Mouse (Mus musculus) layer of hippocampus, adult 18-20 months (tissue): ENCODE measurements around the gene Alg1. TPM values are rescaled to one million over a fixed set of nuclear protein-coding genes. Genes with fewer than 3 reads are reported as not detected.
A peak's percentile ranks its signal among the peaks of the same experiment; 100 is the strongest.
"Not testable (repeated sequence)": the region's sequence is repeated elsewhere in the genome, so short reads cannot be mapped to it uniquely, and the experiment has no call there.

Experiments used
- DNase-seq, 2 experiments: peaks; one replicate each; pipeline ENCODE4 v3.0.0; 2022; ENCODE audit warnings: low spot score in 2 of 2
- long read RNA-seq: library from polyadenylated mRNA; stranded (forward); transcript quantifications from one replicate; pipeline ENCODE4 v2.0.0, GENCODE M21; 2021
- total RNA-seq, 2 experiments: library from RNA; stranded (reverse); gene quantifications; 2 replicates each; pipeline ENCODE4 v1.2.3; 2021

Alg1 gene
- total RNA-seq: 10 to 100 TPM; 29.0 to 31.6 TPM
- long read RNA-seq, transcript Alg1-202 (13 exons, 1,755 nt): major isoform, 31 of 46 reads
- long read RNA-seq, partial matches to known transcripts: 5 of 46 reads
- long read RNA-seq, other reads (novel, unspliced or antisense): 10 of 46 reads

DNA sequence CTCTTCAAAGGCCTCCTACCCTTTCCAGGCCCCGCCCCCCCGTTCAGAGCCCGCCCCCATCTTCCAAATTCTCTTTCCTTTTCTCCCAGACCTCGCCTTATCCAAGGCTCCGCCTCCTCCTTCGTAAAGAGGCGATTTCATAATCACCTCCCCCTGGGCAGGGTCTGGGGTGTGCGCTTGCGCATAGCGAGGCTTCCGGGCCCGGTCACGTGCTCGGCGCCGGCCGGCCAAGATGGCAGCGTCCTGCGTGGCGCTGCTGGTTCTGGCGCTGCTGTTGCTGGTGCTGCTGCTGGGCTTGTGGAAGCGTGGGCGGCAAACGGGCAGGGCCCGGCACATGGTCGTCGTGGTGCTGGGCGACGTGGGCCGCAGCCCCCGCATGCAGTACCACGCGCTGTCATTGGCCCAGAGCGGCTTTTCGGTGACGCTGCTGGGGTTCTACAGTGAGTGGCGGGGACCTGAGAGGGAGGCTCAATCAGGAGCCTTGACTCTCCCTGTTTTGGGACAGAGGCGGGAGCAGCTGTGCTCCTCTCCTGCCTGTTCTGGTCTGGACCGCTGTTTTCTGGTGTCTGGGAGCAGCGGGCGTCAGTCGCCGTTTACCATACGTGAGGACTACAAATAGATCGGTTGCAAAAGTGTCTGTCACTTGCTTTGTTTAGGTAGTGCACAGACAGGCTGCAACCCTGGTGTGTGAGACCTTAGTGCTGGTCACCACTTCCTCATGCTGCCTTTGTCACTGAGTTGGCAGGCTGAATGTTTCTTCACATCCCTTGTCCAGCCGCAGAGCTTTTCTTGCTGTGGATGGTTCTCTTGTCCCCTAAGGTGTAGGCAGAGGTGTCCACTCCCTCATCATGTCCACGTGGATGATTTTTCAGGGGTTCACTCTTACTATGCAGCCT, at the start of gene Alg1:
TSS of gene Alg1 (plus strand) at position 204 of the 896 bp plus-strand sequence.
- DNase-seq: peak; percentile 91 to 95

DNA sequence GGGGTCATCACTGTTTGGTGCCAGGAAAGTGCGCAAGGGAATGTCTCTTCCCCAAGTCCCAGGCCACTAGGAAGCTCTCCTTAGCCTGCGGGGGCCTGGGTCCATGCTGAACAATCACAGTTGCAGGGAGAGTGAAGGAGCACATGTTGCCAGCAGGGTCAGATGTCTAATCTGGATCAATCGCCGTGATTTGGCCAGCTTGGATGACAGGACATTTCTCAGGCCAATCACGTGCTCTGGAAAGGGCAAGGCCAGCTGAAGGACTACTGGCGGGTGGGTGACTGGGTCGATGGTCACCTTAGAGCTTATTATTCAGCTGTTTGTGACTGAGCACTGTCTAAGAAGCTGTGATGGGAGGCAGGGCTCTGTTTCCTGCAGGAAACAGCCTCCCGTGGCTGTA, 49.3 kb upstream of the Alg1 start:
- no peak for DNase-seq

DNA sequence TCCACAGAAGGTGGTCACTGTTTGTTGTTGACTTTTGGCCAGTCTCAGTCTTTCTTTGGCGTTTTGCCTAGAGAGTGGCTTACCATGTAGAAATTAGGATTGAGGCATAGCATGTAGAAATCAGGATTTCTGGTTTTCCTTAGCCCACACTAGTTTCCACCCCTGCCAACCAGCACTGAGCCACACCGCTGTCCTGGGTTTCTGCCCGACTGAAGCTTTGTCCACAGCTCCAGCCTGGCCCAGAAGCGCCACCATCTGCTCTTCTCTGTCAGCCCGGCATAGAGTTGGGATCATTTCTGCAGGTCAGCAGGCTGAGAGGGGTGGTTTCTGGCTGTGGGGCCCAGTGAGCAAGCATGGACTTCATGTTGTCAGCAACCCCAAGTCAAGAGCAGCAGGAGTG, 48.5 kb upstream of the Alg1 start:
- no peak for DNase-seq

DNA sequence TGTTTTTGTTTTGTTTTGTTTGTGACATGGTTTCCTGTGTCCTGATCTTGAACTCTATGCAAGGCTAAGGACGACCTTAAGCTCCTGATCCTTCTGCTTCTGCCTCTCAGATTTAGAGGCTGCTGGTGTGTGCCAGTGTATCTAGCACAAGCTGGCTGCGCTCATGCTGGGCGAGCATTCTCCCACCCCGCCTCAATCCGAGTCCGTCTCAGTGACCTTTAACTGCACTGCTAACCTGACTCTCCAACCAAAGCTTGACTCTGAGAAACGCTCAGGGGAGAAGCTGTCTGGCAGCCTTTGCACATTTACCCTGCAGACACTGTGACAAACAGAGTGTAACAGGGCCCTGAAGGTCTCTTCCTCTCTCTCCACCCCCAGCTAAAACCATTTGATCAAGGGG, 47.7 kb upstream of the Alg1 start:
- no peak for DNase-seq

DNA sequence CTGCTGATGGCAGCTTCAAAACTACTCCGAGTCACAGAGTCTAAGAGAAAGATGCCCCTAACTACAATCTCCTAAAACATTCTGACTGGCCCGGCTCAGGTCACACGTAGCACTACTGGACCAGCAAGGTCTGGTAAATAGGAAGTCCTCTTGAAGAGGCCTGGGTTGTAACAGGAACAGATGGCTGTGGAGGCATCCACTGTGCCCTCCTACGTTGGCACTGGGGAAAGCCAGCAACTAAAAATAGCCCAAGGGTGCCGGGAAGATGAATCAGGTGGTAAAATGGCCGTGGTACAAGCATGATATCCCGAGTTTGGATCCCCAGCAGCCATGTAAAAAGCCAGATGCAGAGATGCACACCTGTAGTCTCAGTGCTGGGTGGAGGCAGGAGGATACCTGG, 47.2 kb upstream of the Alg1 start:
- DNase-seq: peak in 1 of 2 experiments; percentile 60

DNA sequence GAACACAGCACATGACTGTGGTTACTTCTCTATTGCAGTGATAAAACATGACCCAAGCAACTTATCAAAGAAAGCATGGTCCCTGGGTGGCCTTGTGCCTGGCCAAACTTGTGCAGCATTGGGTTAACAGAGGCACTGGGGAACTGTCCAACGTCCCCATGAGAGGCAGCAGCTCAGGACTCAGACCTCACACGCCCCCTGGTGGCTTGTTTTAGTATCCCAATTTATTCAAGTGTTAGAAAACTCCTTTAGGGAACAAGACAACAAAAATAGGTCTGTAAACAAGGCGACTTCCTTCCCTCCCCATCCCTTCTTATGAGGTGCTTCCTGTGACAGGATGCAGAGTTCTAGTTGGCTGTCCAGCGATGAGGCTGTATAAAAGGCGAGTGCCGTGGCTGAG, 38.3 kb upstream of the Alg1 start:
- DNase-seq: peak; percentile 21 to 74

DNA sequence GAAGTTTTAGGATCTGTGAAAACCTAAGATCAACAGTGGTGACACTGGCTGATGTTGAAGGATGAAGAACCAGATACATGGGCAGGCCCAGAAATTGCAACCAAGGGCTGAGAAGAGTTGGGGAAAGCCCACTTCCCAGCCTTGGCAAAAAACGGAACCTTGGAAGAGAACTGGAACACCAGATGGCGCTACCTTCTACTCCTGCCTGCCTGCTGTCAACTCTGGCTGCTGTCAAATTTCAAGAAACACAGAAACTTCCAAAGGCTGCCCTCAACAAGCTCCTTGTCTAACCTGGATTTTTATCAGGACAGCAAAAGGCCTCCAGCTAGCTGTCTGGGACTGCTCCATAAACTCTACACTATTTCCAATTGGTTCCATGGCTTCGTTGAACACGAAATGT, 30.7 kb upstream of the Alg1 start:
- peak; percentile 19 to 67 for DNase-seq

DNA sequence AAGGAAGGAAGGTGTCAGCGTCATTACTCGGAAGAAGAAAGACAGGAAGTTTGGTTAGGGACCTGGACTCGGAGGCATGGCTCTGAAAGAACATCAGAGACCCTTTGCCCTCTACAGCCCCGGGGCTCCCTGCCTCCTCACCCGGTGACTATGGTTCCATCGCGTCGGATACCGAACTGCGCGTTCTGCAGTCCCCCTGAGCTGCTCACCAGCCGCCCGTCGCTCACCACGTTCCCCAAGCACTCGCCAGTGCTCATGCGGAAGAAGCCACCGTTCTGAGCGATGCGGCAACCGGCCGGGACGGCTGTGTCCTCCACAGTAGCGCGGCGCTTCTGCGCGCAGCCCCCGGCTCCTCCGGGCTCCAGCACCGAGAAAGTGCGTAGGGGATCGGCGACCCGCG, 30.2 kb upstream of the Alg1 start:
- peak in 1 of 2 experiments; percentile 28 for DNase-seq

DNA sequence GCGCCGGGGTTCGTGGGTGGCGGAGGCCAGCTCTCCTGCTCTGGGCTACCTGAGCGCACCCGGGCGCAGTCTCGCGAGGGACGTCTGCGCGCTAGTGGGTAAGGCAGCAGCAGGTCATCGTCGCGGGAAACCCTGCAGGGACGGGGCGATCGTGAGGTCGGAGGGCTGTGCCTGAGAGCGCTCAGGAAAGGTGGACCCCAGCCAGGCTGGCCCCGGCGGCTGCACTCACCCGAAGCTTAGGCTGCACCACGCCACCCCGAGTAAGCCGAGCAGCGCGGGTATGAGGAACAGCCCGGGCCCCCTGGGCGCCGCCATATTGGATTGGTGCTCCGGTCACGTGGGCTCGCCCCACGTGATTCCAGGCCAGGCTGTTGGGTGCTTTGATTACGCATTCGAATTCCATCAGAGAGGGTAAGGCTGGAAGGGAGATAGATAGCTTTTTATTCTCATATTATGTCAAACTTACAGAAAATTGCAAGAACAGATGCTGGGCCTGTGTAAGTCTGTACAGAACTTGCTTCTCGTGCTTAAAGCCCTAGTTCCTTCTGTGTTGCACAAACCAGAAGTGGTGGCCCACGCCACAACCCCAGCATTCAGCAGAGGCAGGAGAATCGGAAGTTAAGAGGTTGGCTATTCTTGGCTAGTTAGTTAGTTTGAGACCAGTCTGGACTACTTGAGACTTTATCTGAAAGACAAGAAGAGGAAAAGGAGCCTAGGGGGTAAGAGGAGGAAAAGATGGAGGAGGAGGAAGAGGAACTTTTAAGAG, 29.6 kb upstream of the Alg1 start, which contains the start of gene Nagpa:
TSS of gene Nagpa (minus strand) at position 345 of the 766 bp plus-strand sequence.
- peak; percentile 61 to 87 for DNase-seq

DNA sequence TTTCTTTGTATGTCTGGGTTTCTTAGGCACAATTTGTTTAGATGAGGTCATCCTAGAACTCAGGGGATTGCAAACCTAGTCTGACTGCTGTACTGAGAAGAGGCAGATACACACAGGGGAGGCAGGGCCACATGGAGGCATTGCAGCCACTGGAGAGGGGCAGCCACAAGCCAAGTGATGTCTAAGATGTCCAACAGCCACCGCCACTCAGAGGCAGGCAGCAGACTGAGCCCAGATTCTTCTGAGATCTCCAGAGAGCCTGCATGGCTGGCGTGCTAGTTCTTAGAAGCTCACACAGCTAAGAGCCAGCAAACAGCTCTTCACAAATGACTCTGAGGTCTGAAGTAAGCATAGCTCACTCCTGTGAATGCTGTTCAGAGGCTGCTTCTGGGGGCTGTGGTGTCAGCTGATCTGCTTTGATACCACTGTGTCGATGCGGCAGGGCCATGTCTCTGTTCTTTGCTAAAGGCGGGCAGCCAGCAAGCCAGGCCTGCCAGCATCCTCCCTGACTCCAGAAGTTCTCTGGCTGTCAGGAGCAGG, 27.9 kb upstream of the Alg1 start:
- DNase-seq: no peak

DNA sequence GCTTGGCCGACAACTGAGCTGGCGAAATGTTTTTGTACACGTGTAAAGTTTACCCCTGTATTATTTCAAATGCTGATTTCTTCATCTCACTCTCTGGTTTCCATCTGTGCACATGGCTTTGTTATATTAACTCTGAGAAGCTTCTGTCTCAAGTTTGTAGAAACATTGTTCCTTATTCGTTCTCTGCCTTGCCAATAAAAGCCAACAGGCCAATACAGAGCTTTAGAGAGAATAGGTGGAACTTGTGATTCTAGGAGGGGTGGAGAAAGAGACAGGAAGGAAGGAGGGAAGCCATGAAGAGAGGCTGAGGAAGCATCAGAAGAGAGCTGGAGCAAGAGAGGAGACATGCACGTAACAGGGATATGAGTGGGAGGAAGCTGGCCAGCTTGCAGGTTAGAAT, 27.4 kb upstream of the Alg1 start:
- peak in 1 of 2 experiments; percentile 54 for DNase-seq

DNA sequence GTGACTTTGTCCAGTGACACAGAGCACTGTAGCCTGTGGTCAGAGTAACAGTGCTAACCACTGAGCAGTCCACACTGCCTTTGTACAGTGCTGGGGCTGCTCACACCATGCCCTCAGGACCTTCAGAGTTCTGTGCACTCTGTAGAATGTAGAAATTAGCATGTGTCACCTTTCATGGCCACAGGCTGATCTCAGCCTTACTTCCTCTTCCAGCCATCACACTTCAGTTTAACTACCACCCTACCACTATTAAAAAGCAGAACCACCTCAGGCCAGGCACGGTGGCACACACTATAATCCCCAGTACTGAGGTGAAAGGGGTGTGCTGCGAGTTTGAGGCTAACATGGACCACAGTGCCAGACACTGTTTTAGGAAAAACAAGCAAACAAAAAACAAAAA, 23.1 kb upstream of the Alg1 start:
- DNase-seq: no peak

DNA sequence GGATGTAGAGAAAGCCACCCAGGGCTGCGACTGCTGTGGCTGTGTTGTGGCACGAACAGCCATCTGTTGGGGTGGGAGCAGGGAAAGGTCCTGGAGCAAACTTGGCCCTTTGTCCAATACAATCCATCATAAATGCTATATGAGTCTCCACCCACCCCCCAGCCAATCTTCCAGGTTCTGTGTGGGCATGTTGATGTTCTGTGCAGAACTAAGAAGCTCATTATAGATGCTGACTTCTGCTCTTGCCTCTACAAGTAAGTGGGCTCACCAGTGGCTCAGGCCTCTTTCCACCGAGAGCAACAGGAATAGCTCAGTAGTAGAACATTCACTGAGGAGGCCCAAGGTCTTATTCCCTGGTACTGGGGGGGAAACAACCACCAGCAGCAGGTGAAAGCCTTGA, 21.3 kb upstream of the Alg1 start:
- no peak for DNase-seq

DNA sequence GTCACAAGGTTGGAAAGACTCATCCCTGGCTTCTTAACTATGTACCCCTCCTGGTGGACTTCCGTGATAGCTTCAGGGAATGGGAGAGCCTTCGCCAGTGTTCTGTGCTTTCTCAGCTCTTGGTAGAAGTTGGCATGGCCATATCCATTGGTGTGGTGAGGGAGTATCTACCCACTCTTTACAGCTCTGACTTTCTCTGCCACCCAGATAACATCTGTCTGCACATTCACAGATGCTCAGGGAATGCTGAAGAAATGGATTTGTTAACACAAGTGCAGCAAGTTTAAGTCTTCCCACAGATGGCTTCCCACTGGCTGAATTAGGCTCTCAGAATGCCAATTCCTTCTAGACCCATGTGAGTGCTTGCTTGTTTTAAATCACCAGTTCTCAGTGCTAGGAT, 19.3 kb upstream of the Alg1 start:
- DNase-seq: no peak

DNA sequence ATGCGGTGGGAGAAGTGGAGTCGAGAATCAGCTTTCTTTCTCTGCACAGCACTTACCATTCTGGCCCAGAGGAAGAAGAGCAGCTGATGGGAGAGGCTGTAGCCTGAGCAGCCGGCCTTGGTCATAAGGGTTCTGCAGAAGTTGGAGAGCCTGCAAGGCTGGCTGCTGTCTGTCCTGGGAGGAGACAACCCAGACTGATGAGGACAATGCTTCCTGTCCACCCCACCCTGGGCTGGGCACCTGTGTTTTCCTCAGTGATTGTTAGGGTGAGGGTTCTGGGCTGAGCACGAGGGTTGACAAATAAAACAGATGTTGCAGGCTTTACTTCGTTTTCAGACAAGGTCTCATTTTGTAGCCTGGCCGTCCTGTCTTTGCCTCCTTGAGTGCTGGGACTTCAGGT, 16.7 kb upstream of the Alg1 start:
- DNase-seq: no peak

DNA sequence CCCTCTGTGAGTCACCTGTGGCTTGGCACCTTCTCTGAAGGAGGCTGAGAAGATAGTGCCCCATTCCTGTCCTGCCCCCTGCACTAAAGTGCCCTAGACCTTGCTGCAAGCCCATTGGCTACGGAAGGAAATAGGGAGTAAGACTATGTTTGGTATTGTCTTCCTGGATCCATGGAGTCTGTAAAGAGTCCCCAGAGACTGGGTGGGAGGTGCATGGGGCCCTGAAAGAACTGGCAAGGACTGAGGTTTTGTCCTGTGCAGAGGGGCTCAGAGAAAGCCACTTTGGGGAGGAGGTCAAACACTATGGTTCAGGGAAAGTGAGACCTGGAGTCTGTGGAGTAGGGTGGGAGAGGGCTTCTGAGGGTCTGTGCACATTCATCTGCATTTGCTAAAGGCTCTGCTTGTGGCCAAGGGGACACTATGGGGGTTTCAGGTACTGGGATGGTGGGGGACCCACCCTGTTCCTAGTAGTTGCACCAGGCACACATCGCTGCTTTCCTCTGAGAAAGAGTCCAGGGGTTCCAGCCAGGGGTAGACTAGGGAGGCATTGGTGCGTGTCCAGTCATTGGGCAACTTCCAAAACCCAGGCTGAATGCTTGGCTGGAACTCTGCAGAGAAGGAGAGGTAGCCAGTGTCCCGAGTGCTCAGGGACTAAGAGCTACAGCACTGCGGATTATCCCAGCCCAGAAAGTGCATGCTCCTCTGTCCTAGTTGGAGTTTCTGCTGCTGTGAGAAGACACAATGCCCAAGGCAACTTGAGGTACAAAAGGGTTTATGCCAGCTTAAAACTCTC, 15.9 kb upstream of the Alg1 start:
- no peak for DNase-seq

DNA sequence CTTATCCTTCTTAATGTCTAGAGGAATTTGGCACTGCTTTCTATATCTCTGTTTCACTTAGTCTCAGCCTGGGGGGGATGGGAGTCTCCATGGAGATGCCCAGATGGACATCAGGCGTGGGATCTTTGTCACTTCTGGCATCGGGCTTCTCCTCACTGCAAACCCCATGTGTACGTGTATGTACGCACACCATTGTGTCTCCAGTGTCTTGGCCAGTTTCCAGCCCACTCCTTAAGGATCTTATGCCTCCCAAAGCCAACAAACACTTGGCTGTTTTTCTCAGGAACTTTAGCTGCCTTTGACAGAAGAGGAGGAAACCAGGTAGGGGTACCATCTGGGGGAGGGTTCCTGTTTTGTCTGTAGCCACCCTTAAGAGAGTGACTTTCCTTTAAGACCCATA, 12.0 kb upstream of the Alg1 start:
- no peak for DNase-seq

DNA sequence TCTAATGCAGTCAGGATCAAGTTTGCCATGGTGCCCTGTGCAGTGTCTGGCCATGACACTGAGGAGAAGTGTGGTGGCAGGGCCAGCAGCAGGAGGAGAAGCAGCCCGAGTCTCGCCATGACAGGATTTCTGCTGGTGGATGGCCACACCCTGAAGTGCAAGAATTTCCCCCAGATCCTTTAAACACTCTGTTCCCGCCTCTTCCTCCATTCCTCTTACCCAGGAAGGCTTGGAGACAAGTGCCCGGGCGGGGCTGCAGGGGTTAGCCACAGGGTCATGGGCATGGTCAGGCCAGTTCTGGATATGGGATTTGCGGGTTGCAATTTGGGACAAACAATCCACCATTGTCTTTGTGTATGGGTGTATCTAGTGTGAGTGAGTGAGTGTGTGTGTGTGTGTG, 11.3 kb upstream of the Alg1 start, which contains the start of gene AU021092:
TSS of gene AU021092 (minus strand) at position 160 of the 400 bp plus-strand sequence.
- no peak for DNase-seq

DNA sequence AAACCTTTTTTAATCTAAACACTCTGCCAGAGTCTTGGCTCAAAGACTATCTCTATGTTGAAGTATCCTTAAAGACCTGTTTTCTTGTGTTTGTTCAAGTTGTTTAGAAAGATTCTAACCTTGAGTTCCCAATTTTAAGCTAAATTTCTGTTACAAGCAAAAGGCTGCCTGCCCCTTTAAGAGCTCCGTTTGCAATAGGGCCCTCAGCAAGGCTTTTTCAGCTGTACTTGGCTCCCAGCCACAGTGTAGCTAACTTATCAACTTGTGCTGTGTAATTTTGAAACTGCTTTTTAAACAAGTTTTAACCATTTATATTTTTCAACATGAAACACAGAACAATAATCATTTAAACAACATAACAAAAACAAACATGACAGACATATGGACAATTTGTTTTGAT, 6.9 kb upstream of the Alg1 start:
- not testable (repeated sequence) for DNase-seq

DNA sequence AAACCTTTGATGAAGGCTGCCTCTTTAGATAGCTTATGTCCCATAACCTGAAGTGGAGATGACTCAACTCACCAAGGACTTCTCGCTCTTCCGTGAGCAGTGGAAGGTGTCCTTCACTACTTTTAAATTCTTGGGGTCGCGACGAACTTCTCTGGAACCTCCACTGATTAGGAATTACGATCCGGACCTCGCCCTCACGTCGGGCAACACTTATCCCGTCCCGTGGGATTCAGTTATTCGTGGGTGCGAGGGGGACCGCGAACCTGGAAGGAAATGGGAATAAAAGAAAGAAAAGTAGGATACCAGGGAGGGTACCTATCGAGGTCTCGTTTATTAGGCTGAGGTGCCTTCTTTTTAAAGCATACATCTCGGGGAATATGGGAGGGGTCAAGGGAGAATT, 5.9 kb upstream of the Alg1 start:
- DNase-seq: not testable (repeated sequence)

DNA sequence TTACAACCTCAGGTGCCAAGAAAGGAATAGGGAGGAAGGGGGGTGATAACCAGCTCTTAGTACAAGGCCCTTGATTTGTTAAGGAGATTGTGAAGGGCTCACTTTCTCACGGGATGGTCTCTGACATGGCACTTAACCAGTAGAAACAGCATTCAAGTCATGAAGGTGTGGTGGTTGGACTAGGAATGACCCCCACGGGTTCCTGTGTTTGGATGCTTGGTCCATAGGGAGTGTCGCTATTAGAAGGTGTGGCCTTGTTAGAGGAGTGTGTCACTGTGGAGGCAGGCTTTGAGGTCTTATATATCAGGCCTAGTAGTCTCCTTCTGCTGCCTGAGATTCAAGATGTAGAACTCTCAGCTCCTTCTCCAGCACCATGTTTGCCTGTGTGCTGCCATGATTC, 5.3 kb upstream of the Alg1 start:
- not testable (repeated sequence) for DNase-seq
